Mouse (Mus musculus): ENCODE measurements around the gene Actr5. TPM values are rescaled to one million over a fixed set of nuclear protein-coding genes. Genes with fewer than 3 reads are reported as not detected.

Actr5 gene
- polyA plus RNA-seq, 1 experiment, result 9.4 TPM

- Histone ChIP-seq H3K4me1 (ENCODE audit: control insufficient read depth, insufficient read depth, low read length) (peaks cover 7% of the 10 kb centered on the region), H3K4me3 (ENCODE audit: insufficient read depth, low read length) (no peak overlapping the region), H3K27ac (ENCODE audit: insufficient read depth, low read depth, low read length) (no peak overlapping the region)
- TF ChIP-seq POLR2A (IDR thresholded peaks at IDR 0.05; ENCODE audit: borderline replicate concordance, low read depth, low read length) (no peak), CTCF (IDR thresholded peaks at IDR 0.05; ENCODE audit: low read depth, low read length) (no peak)
Observed at GRCm38 (mm10) chr2:158596803-158597202, 27.9 kb upstream of the Actr5 start.

DNA sequence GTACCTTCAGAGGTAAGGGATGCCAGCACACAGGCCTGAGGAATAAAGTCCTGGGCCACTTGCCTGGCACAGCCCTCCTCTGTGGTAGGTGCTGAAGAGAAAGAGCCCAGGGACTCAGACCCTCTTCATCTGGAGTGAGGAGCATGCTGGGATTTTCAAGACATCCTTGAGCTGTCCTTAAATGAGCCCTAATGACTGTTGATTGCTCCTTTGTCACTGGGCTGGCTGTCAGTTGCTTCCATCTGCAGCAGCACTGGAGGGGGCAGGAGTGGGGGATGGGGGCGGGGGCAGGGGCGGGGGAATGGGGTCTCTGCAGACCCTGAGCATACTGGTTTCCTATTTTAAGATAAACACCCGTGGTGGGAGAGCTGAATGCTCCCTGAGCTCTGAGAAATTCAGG lies 24.2 kb upstream of the Actr5 start:
- no peak for TF ChIP-seq CTCF (IDR thresholded peaks at IDR 0.05; ENCODE audit: low read depth, low read length)
- no peak for TF ChIP-seq POLR2A (IDR thresholded peaks at IDR 0.05; ENCODE audit: borderline replicate concordance, low read depth, low read length)
- H3K4me3 ChIP-seq (ENCODE audit: insufficient read depth, low read length), result no peak overlapping the region

GRCm38 (mm10) chr2:158601326-158601725 lies 23.4 kb upstream of the Actr5 start:
- TF ChIP-seq CTCF (IDR thresholded peaks at IDR 0.05; ENCODE audit: low read depth, low read length) (no peak), POLR2A (IDR thresholded peaks at IDR 0.05; ENCODE audit: borderline replicate concordance, low read depth, low read length) (no peak)
- Histone ChIP-seq H3K4me1 (ENCODE audit: control insufficient read depth, insufficient read depth, low read length) (peaks cover 10% of the 10 kb centered on the region), H3K27ac (ENCODE audit: insufficient read depth, low read depth, low read length) (no peak overlapping the region), H3K4me3 (ENCODE audit: insufficient read depth, low read length) (no peak overlapping the region)

More for the DNA sequence above, 24.2 kb upstream of the Actr5 start:
- Histone ChIP-seq H3K4me1 (ENCODE audit: control insufficient read depth, insufficient read depth, low read length) (peaks cover 7% of the 10 kb centered on the region), H3K27ac (ENCODE audit: insufficient read depth, low read depth, low read length) (no peak overlapping the region)

DNA sequence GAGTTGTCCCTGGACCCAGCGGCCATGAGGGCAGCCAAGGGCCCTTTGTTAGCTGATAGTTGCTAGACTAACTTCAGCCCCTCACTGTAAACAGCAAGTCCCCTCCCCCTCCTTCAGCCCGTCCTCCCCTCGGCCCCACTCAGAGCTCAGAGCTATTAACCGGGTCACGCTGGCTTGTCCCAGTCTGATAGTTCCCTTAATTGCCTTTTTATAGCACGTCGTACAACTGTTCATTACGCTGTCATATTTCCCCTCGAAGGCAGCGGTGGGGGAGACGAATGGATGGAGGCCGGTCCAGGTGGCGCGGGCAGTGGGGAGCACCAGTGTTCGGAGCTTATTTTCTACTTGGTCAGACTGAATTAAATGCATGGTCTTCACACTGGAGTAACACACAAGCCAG lies 22.0 kb upstream of the Actr5 start:
- Histone ChIP-seq H3K4me3 (ENCODE audit: insufficient read depth, low read length) (no peak overlapping the region), H3K4me1 (ENCODE audit: control insufficient read depth, insufficient read depth, low read length) (peaks cover 7% of the 10 kb centered on the region; the same call in 1 of the 2 replicates), H3K27ac (ENCODE audit: insufficient read depth, low read depth, low read length) (no peak overlapping the region)
- TF ChIP-seq CTCF (IDR thresholded peaks at IDR 0.05; ENCODE audit: low read depth, low read length) (no peak), POLR2A (IDR thresholded peaks at IDR 0.05; ENCODE audit: borderline replicate concordance, low read depth, low read length) (no peak)

DNA sequence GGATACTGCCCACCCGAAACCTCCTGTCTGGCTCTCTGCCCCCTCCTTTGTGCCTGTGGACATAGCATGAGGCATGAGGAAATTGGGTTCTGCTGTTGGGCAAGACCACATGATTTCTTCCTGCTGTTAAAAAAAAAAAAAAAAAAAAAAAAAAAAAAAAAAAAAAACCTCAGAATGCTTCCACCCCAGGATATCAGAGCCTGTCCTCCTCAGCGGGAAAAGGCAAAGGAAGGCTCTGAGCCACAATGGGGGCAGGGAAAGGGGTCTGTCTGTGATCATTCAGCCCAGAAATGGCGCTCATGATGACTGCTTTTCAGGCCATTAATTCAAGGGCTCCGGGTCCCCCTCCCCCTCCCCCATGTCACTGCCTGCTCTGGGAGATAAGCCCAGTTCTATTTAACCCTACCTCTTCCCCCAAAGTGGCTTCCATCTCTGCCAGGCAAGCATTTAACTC lies 18.1 kb upstream of the Actr5 start:
- TF ChIP-seq CTCF (IDR thresholded peaks at IDR 0.05; ENCODE audit: low read depth, low read length) (no peak), POLR2A (IDR thresholded peaks at IDR 0.05; ENCODE audit: borderline replicate concordance, low read depth, low read length) (no peak)
- Histone ChIP-seq H3K27ac (ENCODE audit: insufficient read depth, low read depth, low read length) (no peak overlapping the region), H3K4me1 (ENCODE audit: control insufficient read depth, insufficient read depth, low read length) (peaks cover 7% of the 10 kb centered on the region; the same call in 1 of the 2 replicates), H3K4me3 (ENCODE audit: insufficient read depth, low read length) (no peak overlapping the region)

GRCm38 (mm10) chr2:158609681-158610080 lies 15.0 kb upstream of the Actr5 start:
- Histone ChIP-seq H3K4me3 (ENCODE audit: insufficient read depth, low read length) (no peak overlapping the region), H3K4me1 (ENCODE audit: control insufficient read depth, insufficient read depth, low read length) (peaks cover 9% of the 10 kb centered on the region), H3K27ac (ENCODE audit: insufficient read depth, low read depth, low read length) (no peak overlapping the region)
- TF ChIP-seq CTCF (IDR thresholded peaks at IDR 0.05; ENCODE audit: low read depth, low read length), result no peak
- no peak for TF ChIP-seq POLR2A (IDR thresholded peaks at IDR 0.05; ENCODE audit: borderline replicate concordance, low read depth, low read length)

- Histone ChIP-seq H3K4me1 (ENCODE audit: control insufficient read depth, insufficient read depth, low read length) (peaks cover 9% of the 10 kb centered on the region), H3K4me3 (ENCODE audit: insufficient read depth, low read length) (no peak within 1 kb of the TSS), H3K27ac (ENCODE audit: insufficient read depth, low read depth, low read length) (no peak within 1 kb of the TSS)
- TF ChIP-seq CTCF (IDR thresholded peaks at IDR 0.05; ENCODE audit: low read depth, low read length) (no peak), POLR2A (IDR thresholded peaks at IDR 0.05; ENCODE audit: borderline replicate concordance, low read depth, low read length) (no peak)
Observed at GRCm38 (mm10) chr2:158610488-158611325, 14.0 kb upstream of the Actr5 start, which contains the start of gene Slc32a1. TSS of gene Slc32a1 (plus strand) at chr2:158610767.

GRCm38 (mm10) chr2:158611326-158611719 lies 13.4 kb upstream of the Actr5 start:
- Histone ChIP-seq H3K27ac (ENCODE audit: insufficient read depth, low read depth, low read length) (no peak overlapping the region), H3K4me3 (ENCODE audit: insufficient read depth, low read length) (no peak overlapping the region), H3K4me1 (ENCODE audit: control insufficient read depth, insufficient read depth, low read length) (peaks cover 6% of the 10 kb centered on the region)
- no peak for TF ChIP-seq CTCF (IDR thresholded peaks at IDR 0.05; ENCODE audit: low read depth, low read length)
- no peak for TF ChIP-seq POLR2A (IDR thresholded peaks at IDR 0.05; ENCODE audit: borderline replicate concordance, low read depth, low read length)

GRCm38 (mm10) chr2:158611726-158612670 lies 12.7 kb upstream of the Actr5 start:
- TF ChIP-seq CTCF (IDR thresholded peaks at IDR 0.05; ENCODE audit: low read depth, low read length) (no peak; the same call in 1 of the 2 replicates), POLR2A (IDR thresholded peaks at IDR 0.05; ENCODE audit: borderline replicate concordance, low read depth, low read length) (no peak)
- Histone ChIP-seq H3K4me1 (ENCODE audit: control insufficient read depth, insufficient read depth, low read length) (peaks cover 2% of the 10 kb centered on the region; the same call in 1 of the 2 replicates), H3K4me3 (ENCODE audit: insufficient read depth, low read length) (no peak overlapping the region), H3K27ac (ENCODE audit: insufficient read depth, low read depth, low read length) (no peak overlapping the region)
